Mouse (Mus musculus) layer of hippocampus, adult 9-10 months (tissue): ENCODE data around the gene Oip5.

ENCODE experiments used
- DNase-seq: peaks from one replicate; pipeline ENCODE4 v3.0.0; 2022; ENCODE audit warnings: low spot score

Oip5 gene

DNA sequence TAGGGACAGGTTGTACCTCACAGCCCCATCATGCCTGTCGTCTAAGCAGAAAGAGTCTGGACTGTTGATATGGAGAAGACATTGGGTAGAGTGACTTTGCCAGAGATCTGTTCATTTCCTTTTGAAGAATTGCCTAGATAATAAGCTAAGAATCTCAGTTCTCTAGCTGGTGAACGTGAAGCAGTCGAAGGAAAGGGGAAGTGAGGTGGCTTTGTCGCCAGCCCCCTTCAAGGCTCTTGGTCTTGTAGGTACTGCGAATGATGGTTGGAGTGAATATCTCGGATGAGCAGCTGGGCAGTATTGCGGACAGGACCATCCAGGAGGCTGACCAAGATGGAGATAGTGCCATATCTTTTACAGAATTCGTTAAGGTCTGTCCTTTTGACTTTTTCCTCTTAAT is 34.0 kb downstream of the Oip5 start:
- DNase-seq: no peak

DNA sequence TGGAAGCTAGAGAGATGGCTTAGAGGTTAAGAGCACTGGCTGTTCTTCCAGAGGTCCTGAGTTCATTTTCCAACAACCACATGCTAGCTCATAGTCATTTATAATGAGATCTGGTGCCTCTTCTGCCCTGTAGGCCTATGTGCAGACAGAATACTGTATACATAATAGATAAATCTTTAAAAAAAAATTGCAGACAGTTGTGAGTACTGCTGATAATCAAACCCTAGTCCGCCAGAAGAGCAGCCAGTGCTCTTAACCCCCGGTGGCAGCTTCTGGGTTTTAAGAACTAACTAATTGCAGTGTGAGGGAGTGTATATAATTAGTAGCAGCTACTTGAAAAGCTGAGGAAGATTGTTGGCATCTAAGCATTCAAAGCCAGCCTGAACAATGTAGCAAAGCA is 34.8 kb downstream of the Oip5 start:
- DNase-seq: no peak

GRCm38 (mm10) chr2:119581571-119581970 is 36.7 kb downstream of the Oip5 start:
- no peak for DNase-seq

DNA sequence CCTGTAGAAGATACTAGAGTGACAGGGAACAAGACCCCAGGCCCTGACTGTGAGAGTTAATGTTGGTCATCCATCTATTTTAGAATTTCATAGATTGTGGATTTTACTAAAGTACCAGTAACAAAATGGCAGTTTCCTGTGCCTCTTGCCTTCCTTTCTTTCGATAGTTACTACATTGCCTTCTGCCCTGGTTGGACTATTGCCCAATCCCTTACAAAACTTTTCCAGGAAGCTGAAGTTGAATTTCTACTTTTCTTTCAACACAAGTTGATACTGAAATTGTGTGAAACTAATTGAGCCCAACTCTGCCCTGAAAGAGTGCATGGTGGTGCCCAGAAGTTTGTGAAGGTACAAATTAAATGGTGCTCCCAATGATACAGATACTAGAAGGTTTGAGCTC is 45.8 kb downstream of the Oip5 start:
- no peak for DNase-seq

GRCm38 (mm10) chr2:119566182-119566855 is 52.0 kb downstream of the Oip5 start:
- DNase-seq: no peak

DNA sequence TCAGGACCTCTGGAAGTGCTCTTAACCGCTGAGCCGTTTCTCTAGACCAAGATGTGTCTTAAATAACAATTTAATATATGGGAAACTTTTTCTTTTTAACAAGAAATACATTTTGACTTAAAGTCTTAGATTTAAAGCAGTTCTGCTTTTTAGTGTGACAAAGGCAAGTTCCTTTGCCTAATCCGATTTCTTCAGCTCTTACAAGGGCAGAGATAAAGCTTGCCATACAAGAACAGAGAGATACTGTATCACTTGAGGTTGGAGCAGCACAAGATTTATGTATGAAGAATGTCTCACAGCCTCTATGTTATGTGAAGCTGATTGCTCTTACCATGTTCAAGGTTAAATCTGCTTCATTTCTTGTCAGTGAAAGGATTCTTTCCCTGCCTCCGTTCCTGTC is 53.0 kb downstream of the Oip5 start:
- DNase-seq: no peak

GRCm38 (mm10) chr2:119561794-119562193 is 56.5 kb downstream of the Oip5 start:
- no peak for DNase-seq
